Mouse (Mus musculus) natural killer cell, adult 2 months (primary cell): ENCODE data around the gene Olfr27.

Source experiments
- DNase-seq, 2 experiments: peaks; one replicate each; pipeline ENCODE4 v3.0.0; 2022; ENCODE audit warnings: low spot score in 2 of 2

Olfr27 gene

GRCm38 (mm10) chr9:39127831-39128230 is at the start of gene Olfr27:
Olfr27 (plus strand) TSS chr9:39128131.
- no peak for DNase-seq

- DNase-seq = no peak
Measured at GRCm38 (mm10) chr9:39078787-39079186, 49.1 kb upstream of the Olfr27 start, which contains the start of gene Olfr938. Olfr938 (minus strand) TSS chr9:39078887.

GRCm38 (mm10) chr9:39127326-39127725 is 605 bp upstream of the Olfr27 start:
- no peak for DNase-seq

GRCm38 (mm10) chr9:39152401-39152800 is 24.5 kb downstream of the Olfr27 start:
- DNase-seq = no peak

- no peak for DNase-seq
Measured at GRCm38 (mm10) chr9:39166004-39166403, 38.1 kb downstream of the Olfr27 start, which contains the start of gene Olfr943. Olfr943 (plus strand) TSS chr9:39166304.
